Mouse (Mus musculus) heart, adult 2 months (tissue): ENCODE data around the gene Cxxc4. TPM values are rescaled to one million over a fixed set of nuclear protein-coding genes. Genes with fewer than 3 reads are reported as not detected.

Source experiments
- DNase-seq, 2 experiments: peaks; one replicate each; pipeline ENCODE4 v3.0.0; 2021
- H3K27ac ChIP-seq: fragments of 200-600 bp; 2 replicates; pipeline ENCODE4 v1.8.1; 2022
- H3K27me3 ChIP-seq: fragments of 200-500 bp; 2 replicates; pipeline ENCODE4 v1.6.1; 2012; ENCODE audit warnings: mild to moderate bottlenecking, low read length, inconsistent platforms, mixed read lengths; ENCODE audit not compliant: control insufficient read depth, insufficient read depth
- H3K36me3 ChIP-seq: fragments of 200-500 bp; 2 replicates; pipeline ENCODE4 v1.6.1; 2012; ENCODE audit warnings: low read length, inconsistent platforms; ENCODE audit not compliant: control insufficient read depth, insufficient read depth
- H3K4me1 ChIP-seq: fragments of 200-500 bp; 2 replicates; pipeline ENCODE4 v1.6.1; 2011; ENCODE audit warnings: low read length; ENCODE audit not compliant: control insufficient read depth, insufficient read depth
- H3K4me3 ChIP-seq: fragments of 200-600 bp; 2 replicates; pipeline ENCODE4 v1.8.1; 2022
- H3K79me2 ChIP-seq: fragments of 200-500 bp; replicated peaks from 2 replicates; pipeline ENCODE4 v1.6.1; 2012; ENCODE audit warnings: mild to moderate bottlenecking, inconsistent platforms, low read length, moderate library complexity, mixed read lengths; ENCODE audit not compliant: control insufficient read depth, insufficient read depth
- H3K9ac ChIP-seq: fragments of 200-500 bp; 2 replicates; pipeline ENCODE4 v1.6.1; 2012; ENCODE audit warnings: low read depth, mild to moderate bottlenecking, control low read depth, inconsistent platforms, low read length, mixed read lengths
- CTCF ChIP-seq: fragments of 200-600 bp; IDR thresholded peaks from 2 replicates; pipeline ENCODE4 v1.8.1; 2022; ENCODE audit warnings: antibody characterized with exemption, mild to moderate bottlenecking, moderate library complexity
- EP300 ChIP-seq: fragments of 200-500 bp; IDR thresholded peaks from 2 replicates; pipeline ENCODE4 v1.6.1; 2011; ENCODE audit warnings: low read depth, low read length, control low read depth; ENCODE audit not compliant: insufficient read depth
- POLR2A ChIP-seq: fragments of 200-500 bp; IDR thresholded peaks from 2 replicates; pipeline ENCODE4 v1.6.1; 2011; ENCODE audit warnings: mild to moderate bottlenecking, low read depth, low read length, control low read depth; ENCODE audit not compliant: insufficient read depth
- WGBS: fragments of 180-500 bp; shearing (Covaris S2); methylation state at CpG from one replicate; pipeline ENCODE4 v1.1.7; 2018; 5-methylcytosine and 5-hydroxymethylcytosine counted together
- intact Hi-C: fragments of 180-260 bp; cut with DNase I; formaldehyde crosslinking; loops from one replicate; pipeline ENCODE4 v1.15.1; 2025
- polyA plus RNA-seq: library from polyadenylated mRNA; depleted of rRNA; stranded (reverse); fragments of >200 nt; gene quantifications from 2 replicates; pipeline ENCODE4 v1.2.3, GENCODE M21; 2012
- total RNA-seq, 2 experiments: library from RNA; stranded (reverse); gene quantifications; 2 replicates each; pipeline ENCODE4 v1.2.3; 2021

The Cxxc4 gene
- total and polyA plus RNA-seq, 3 experiments, result 1.2 to 4.1 (median 2.9) TPM

- H3K9ac ChIP-seq, result no peak overlapping the region
- H3K4me1 ChIP-seq, result no peaks in the 10 kb centered on the region
- H3K36me3 ChIP-seq, result no peaks in the 10 kb centered on the region
- H3K79me2 ChIP-seq, result no peaks in the 10 kb centered on the region
- H3K27ac ChIP-seq, result no peak overlapping the region
- TF ChIP-seq POLR2A (no peak), CTCF (no peak), EP300 (no peak)
- no peak for DNase-seq
- no peak overlapping the region for H3K4me3 ChIP-seq
- intact Hi-C loops, result no loop called here
- H3K27me3 ChIP-seq, result no peaks in the 10 kb centered on the region
These were observed 43.4 kb downstream of the Cxxc4 start for GRCm38 (mm10) chr3:134279655-134280054.

GRCm38 (mm10) chr3:134281527-134282370 is 45.5 kb downstream of the Cxxc4 start:
- TF ChIP-seq EP300, result no peak
- no peak for TF ChIP-seq POLR2A
- no peak for TF ChIP-seq CTCF
- Histone ChIP-seq H3K27ac (no peak overlapping the region), H3K36me3 (no peaks in the 10 kb centered on the region), H3K4me1 (no peaks in the 10 kb centered on the region), H3K4me3 (no peak overlapping the region), H3K27me3 (no peaks in the 10 kb centered on the region), H3K9ac (no peak overlapping the region), H3K79me2 (no peaks in the 10 kb centered on the region)
- intact Hi-C loops, result no loop called here
- DNase-seq, result no peak
- 32% methylated on average over 14 of the region's 14 CpGs for WGBS

GRCm38 (mm10) chr3:134295217-134295616 is 58.9 kb downstream of the Cxxc4 start:
- intact Hi-C loops, result no loop called here
- WGBS, result 69% methylated on average over 6 of the region's 6 CpGs

GRCm38 (mm10) chr3:134302681-134303491 is 66.6 kb downstream of the Cxxc4 start:
- 29% methylated on average over 21 of the region's 21 CpGs for WGBS
- no peaks in the 10 kb centered on the region; the same call in none of the 2 replicates for H3K4me1 ChIP-seq
- intact Hi-C loops, result no loop called here
- 0 out of 2 replicates have a peak, but pooled peaks cover 2% of the 10 kb centered on the region for H3K36me3 ChIP-seq
- no peak for DNase-seq
- no peaks in the 10 kb centered on the region for H3K27me3 ChIP-seq
- peak overlapping the region; percentile 38 for H3K4me3 ChIP-seq
- TF ChIP-seq POLR2A, result no peak
- TF ChIP-seq EP300, result no peak
- no peak for TF ChIP-seq CTCF
- H3K27ac ChIP-seq, result peak overlapping the region; percentile 49
- no peak overlapping the region for H3K9ac ChIP-seq
- H3K79me2 ChIP-seq, result no peaks in the 10 kb centered on the region

More at GRCm38 (mm10) chr3:134295217-134295616, 58.9 kb downstream of the Cxxc4 start:
- no peaks in the 10 kb centered on the region for H3K27me3 ChIP-seq
- H3K36me3 ChIP-seq, result no peaks in the 10 kb centered on the region
- H3K79me2 ChIP-seq, result no peaks in the 10 kb centered on the region
- TF ChIP-seq POLR2A (no peak), EP300 (no peak), CTCF (no peak)
- H3K4me3 ChIP-seq, result no peak overlapping the region
- H3K9ac ChIP-seq, result no peak overlapping the region
- H3K4me1 ChIP-seq, result no peaks in the 10 kb centered on the region
- H3K27ac ChIP-seq, result no peak overlapping the region
- no peak for DNase-seq

GRCm38 (mm10) chr3:134303492-134303808 is 67.2 kb downstream of the Cxxc4 start:
- H3K36me3 ChIP-seq, result 0 out of 2 replicates have a peak, but pooled peaks cover 2% of the 10 kb centered on the region
- WGBS, result 50% methylated on average over 3 of the region's 3 CpGs
- TF ChIP-seq POLR2A (no peak), EP300 (no peak), CTCF (no peak)
- no peak for DNase-seq
- peak overlapping the region; percentile 38; the same call in 1 of the 2 replicates for H3K4me3 ChIP-seq
- H3K9ac ChIP-seq, result no peak overlapping the region
- no peaks in the 10 kb centered on the region for H3K79me2 ChIP-seq
- no peaks in the 10 kb centered on the region for H3K27me3 ChIP-seq
- intact Hi-C loops, result no loop called here
- H3K27ac ChIP-seq, result 0 out of 2 replicates have a peak overlapping the region, but pooled peaks have one; percentile 49
- no peaks in the 10 kb centered on the region; the same call in none of the 2 replicates for H3K4me1 ChIP-seq

GRCm38 (mm10) chr3:134306507-134306906 is 70.2 kb downstream of the Cxxc4 start:
- Histone ChIP-seq H3K36me3 (0 out of 2 replicates have a peak, but pooled peaks cover 2% of the 10 kb centered on the region), H3K9ac (no peak overlapping the region), H3K4me1 (no peaks in the 10 kb centered on the region; the same call in none of the 2 replicates), H3K27ac (no peak overlapping the region), H3K27me3 (no peaks in the 10 kb centered on the region), H3K4me3 (no peak overlapping the region), H3K79me2 (no peaks in the 10 kb centered on the region)
- intact Hi-C loops, result no loop called here
- TF ChIP-seq POLR2A, result no peak
- TF ChIP-seq EP300, result no peak
- TF ChIP-seq CTCF, result no peak
- DNase-seq, result no peak
- WGBS, result 62% methylated on average over 4 of the region's 4 CpGs
